Mouse (Mus musculus): ENCODE data around the gene Mgat4c.
A peak's percentile ranks its signal among the peaks of the same experiment; 100 is the strongest.
"Not testable (repeated sequence)": the region's sequence is repeated elsewhere in the genome, so short reads cannot be mapped to it uniquely, and the experiment has no call there.

The Mgat4c gene

DNA sequence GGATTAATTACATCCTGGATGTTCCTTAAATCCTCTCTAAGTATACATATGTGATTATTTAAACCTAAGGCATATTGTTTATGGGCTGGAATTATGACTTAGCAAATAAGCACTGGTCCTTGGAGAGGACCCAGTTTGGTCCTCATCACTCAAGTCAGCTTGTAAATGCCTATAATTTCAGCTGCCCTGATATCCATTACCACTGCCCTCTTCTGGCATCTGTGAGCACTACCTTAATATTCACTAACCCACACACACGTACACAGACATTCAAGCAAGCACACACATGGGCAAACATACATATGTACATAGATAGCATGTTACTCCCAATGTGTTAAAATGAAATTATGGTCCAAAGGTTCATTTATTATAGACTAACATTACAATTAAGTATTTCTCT is 474.6 kb downstream of the Mgat4c start:
- DNase-seq, result no peak

DNA sequence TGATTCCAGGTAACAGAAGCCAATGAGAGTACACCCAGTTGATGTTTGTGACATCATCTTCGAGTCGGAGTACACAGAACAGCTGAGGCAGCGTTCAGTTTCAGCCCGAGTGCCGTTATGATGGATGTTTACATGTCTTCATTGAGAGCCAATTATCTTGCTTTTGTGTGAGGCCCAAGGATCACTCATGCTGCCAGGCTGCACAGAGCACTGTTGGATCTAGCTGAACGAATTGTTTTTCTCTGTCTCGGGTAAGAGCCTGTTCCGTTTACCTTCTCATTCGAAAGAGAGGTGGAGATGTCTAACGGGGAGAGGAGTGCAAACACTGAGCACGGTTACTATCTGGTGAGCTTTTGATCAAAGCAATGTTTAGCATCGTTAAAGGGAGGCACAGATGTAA is 477.5 kb downstream of the Mgat4c start:
- no peak for DNase-seq

DNA sequence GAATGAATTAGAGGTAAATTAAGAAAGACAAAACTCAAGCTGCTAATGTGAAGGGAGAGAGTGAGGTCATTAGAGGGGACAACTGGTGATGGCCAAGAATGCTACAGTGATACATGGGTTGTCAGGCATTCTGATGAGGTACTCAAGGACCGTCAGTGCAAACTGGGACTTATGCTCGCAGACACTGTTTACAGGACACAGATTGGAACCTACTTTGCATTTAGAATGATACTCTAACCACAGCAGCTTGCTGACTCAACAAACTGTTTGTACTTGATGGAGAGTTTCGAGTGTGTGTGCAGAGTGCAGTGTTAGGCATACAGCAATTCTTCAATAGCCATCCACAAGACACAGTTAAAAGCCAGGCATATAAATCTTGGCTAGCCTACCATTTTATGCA is 503.4 kb downstream of the Mgat4c start:
- no peak for DNase-seq

- DNase-seq, result no peak
These were observed 510.4 kb downstream of the Mgat4c start for GRCm38 (mm10) chr10:102191646-102192045.

DNA sequence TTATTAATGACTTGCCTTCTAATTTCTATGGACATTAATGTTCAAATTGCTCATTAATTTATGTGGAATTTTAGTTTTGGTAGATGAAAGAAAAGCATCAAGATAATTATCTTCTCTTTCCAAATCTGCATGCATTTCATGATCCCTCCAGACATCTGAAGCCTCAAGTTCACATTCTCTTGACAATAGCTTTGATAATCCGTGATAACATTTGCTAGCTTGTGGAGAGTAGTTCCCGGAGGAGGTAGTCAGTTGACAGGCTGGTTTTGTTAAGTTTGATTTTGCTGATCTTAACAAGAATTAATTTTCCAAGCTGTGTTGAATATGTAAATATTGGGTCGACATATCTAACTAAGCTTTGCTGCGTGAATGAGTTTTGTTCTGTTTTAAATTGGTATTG is 515.6 kb downstream of the Mgat4c start:
- DNase-seq, result no peak

GRCm38 (mm10) chr10:102238558-102239211 is 557.4 kb downstream of the Mgat4c start:
- DNase-seq, result no peak

- no peak for DNase-seq
These were observed 562.6 kb downstream of the Mgat4c start for GRCm38 (mm10) chr10:102243897-102244296.

GRCm38 (mm10) chr10:102244601-102245000 is 563.3 kb downstream of the Mgat4c start:
- DNase-seq, result no peak

DNA sequence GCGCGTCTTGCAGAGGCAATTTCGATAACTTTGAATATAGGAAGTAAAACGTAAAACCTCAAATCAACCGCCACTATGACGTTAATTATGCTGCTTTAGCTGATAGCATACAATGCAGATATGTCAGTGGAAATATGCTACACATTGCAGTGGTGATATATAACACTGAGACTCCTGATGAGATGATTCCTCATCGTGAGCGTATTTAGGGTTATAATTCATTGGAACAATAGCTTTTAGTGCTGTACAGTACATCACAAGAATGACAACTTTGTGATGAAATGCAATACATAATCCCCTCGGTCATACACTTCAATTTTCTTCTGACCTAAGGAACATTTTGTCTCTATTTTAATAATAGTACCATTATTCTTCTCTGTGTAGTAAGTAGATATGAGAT is 564.0 kb downstream of the Mgat4c start:
- no peak for DNase-seq

- DNase-seq, result no peak
These were observed 627.7 kb downstream of the Mgat4c start for GRCm38 (mm10) chr10:102308892-102309479.

GRCm38 (mm10) chr10:102365685-102366381 is 684.5 kb downstream of the Mgat4c start:
- no peak for DNase-seq

DNA sequence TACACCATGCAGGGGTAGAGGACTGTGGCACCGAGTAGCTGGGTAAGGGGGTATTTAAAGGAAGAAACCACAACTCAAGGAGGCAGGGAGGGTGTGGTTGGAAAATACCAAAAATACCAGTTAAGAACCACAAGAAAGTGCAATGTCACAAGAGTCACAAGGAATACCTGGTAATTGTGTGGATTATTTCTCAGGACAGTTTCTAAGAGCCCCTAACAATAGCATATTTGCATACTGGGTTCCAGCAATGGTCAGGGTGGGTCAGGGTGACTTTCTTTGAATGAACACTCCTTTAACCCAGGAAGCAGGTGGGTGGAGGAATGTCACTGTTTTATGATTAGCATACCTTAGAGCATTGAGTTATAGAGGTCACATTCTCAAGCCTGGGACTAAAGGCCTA is 689.3 kb downstream of the Mgat4c start:
- no peak for DNase-seq

- no peak for DNase-seq
These were observed 690.8 kb downstream of the Mgat4c start for GRCm38 (mm10) chr10:102372111-102372510.

GRCm38 (mm10) chr10:102374061-102374460 is 692.8 kb downstream of the Mgat4c start:
- no peak for DNase-seq

GRCm38 (mm10) chr10:102377377-102377776 is 696.1 kb downstream of the Mgat4c start:
- DNase-seq, result no peak

DNA sequence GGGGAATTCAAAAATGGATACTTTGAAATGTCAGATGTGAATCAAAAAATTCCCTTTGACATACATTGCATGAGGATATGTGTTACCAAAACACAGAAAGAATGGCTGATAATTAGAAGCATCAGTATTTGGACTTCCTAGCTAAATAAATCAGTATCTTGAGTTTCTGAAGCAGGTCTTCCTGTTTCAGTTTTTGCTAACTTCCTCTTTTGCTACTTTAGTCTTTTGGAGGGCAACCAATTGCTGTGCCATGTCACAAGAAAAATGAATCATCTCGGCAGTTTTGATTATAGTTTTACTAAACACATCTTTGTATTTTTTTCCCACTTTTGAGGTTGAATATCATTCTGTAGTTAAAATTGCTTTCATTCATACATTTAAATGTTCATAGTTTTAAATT is 707.9 kb downstream of the Mgat4c start:
- DNase-seq, result no peak

GRCm38 (mm10) chr10:102417654-102418272 is 736.5 kb downstream of the Mgat4c start:
- no peak for DNase-seq

DNA sequence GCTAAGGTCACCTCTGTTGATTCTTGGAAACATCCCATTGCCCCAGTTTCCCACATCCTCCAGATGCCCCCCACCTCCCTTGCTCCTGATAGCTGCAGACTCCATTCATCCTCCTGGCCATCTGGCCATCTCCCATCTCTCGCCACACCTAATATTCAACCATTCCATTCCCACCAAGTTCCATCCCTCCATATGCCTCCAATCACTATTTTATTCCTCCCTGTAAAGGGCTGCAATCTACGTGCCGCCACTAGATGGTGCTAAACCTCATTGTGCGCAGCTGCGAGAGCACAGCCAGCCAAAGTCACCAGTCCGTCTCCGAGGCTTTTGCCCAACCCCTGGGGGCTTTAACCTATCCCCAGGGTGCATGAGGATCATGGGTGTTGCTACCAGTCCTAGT is 753.8 kb downstream of the Mgat4c start:
- peak; percentile 40 for DNase-seq

DNA sequence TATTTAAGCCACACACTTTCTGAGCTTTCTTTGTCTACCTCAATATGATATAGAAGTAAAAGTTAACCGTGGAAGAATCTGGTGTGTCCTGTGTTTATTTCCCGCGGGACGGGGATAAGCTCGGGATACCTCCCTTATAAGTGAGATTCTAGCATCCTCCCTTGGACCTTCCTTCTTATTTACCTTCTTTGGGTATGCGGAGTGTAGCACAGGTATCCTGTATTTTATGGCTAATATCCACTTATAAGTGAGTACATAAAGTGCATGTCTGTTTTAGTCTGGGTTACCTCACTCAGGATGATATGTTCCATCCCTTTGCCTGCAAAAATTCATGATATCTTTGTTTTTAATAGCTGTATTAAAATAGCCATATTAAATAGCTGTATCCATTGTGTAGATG is 754.2 kb downstream of the Mgat4c start:
- not testable (repeated sequence) for DNase-seq

Measured in thymus, postnatal 4 days (tissue).